Mouse (Mus musculus) embryonic facial prominence, embryonic 15.5 days (tissue): ENCODE data around the gene Tmem184b. TPM values are rescaled to one million over a fixed set of nuclear protein-coding genes. Genes with fewer than 3 reads are reported as not detected.

ENCODE experiments used
- ATAC-seq: fragments of 200-750 bp; cut with Nextera tagmentation; 2 replicates; pipeline ENCODE4 v1.8.0; 2017; ENCODE audit warnings: low read depth, moderate TSS enrichment; ENCODE audit not compliant: insufficient number of reproducible peaks, low FRiP score, low TSS enrichment
- H3K27ac ChIP-seq: fragments of 300-500 bp; sonication (generic); replicated peaks from 2 replicates; pipeline ENCODE4 v1.5.1; 2015; ENCODE audit warnings: mild to moderate bottlenecking, inconsistent platforms
- H3K27me3 ChIP-seq: fragments of 300-500 bp; sonication (generic); 2 replicates; pipeline ENCODE4 v1.6.1; 2015; ENCODE audit warnings: inconsistent platforms
- H3K36me3 ChIP-seq: fragments of 300-500 bp; sonication (generic); 2 replicates; pipeline ENCODE4 v1.6.1; 2015; ENCODE audit warnings: mild to moderate bottlenecking, inconsistent platforms
- H3K4me1 ChIP-seq: fragments of 300-500 bp; sonication (generic); 2 replicates; pipeline ENCODE4 v1.6.1; 2015; ENCODE audit warnings: inconsistent platforms
- H3K4me2 ChIP-seq: fragments of 300-500 bp; sonication (generic); replicated peaks from 2 replicates; pipeline ENCODE4 v1.6.1; 2015; ENCODE audit warnings: mild to moderate bottlenecking, inconsistent platforms
- H3K4me3 ChIP-seq: fragments of 300-500 bp; sonication (generic); replicated peaks from 2 replicates; pipeline ENCODE4 v1.5.1; 2015; ENCODE audit warnings: mild to moderate bottlenecking, inconsistent platforms
- H3K9ac ChIP-seq: fragments of 300-500 bp; sonication (generic); 2 replicates; pipeline ENCODE4 v1.6.1; 2015; ENCODE audit warnings: inconsistent platforms
- H3K9me3 ChIP-seq: fragments of 300-500 bp; sonication (generic); replicated peaks from 2 replicates; pipeline ENCODE4 v1.6.1; 2016; ENCODE audit warnings: inconsistent platforms
- WGBS: fragments of 180-500 bp; shearing (Covaris S2); methylation state at CpG from one replicate; pipeline ENCODE4 v1.1.7; 2015; 5-methylcytosine and 5-hydroxymethylcytosine counted together
- polyA plus RNA-seq: library from polyadenylated mRNA; unstranded; fragments of >200 nt; fragmentation: Nextera tagmentation; extraction: Ambion mirVana; gene quantifications from 2 replicates; pipeline ENCODE4 v1.2.1, GENCODE M21; 2015

The Tmem184b gene
- polyA plus RNA-seq, 1 experiment from 2014 or later: 92.8 TPM

- H3K27ac ChIP-seq: 0 out of 2 replicates have a peak overlapping the region, but pooled peaks have one; percentile 95
- 62% methylated on average over 4 of the region's 4 CpGs for WGBS
- peaks cover 42% of the 10 kb centered on the region for H3K36me3 ChIP-seq
- ATAC-seq: no peak
- peak overlapping the region; percentile 94 for H3K4me3 ChIP-seq
- H3K27me3 ChIP-seq: no peaks in the 10 kb centered on the region
- peak overlapping the region; percentile 68; the same call in 1 of the 2 replicates for H3K4me2 ChIP-seq
- H3K9me3 ChIP-seq: no peaks in the 10 kb centered on the region
- H3K9ac ChIP-seq: no peak overlapping the region; the same call in 1 of the 2 replicates
- peaks cover 82% of the 10 kb centered on the region for H3K4me1 ChIP-seq
These were observed 36.0 kb upstream of the Tmem184b start for GRCm38 (mm10) chr15:79439386-79439785.

GRCm38 (mm10) chr15:79438816-79439215 lies 35.4 kb upstream of the Tmem184b start:
- Histone ChIP-seq H3K4me1 (peaks cover 77% of the 10 kb centered on the region), H3K27me3 (no peaks in the 10 kb centered on the region), H3K9me3 (no peaks in the 10 kb centered on the region), H3K36me3 (peaks cover 48% of the 10 kb centered on the region), H3K4me2 (peak overlapping the region; percentile 33; the same call in 1 of the 2 replicates), H3K4me3 (peak overlapping the region; percentile 11; the same call in 1 of the 2 replicates), H3K27ac (peak overlapping the region; percentile 67; the same call in 1 of the 2 replicates), H3K9ac (no peak overlapping the region)
- no peak for ATAC-seq
- 65% methylated on average over 8 of the region's 8 CpGs for WGBS

- Histone ChIP-seq H3K4me3 (peak overlapping the region; percentile 11; the same call in 1 of the 2 replicates), H3K9me3 (no peaks in the 10 kb centered on the region), H3K27ac (peak overlapping the region; percentile 67; the same call in 1 of the 2 replicates), H3K4me1 (peaks cover 72% of the 10 kb centered on the region), H3K4me2 (peak overlapping the region; percentile 33; the same call in 1 of the 2 replicates), H3K9ac (no peak overlapping the region), H3K36me3 (peaks cover 53% of the 10 kb centered on the region), H3K27me3 (no peaks in the 10 kb centered on the region)
- WGBS: 70% methylated on average over 6 of the region's 6 CpGs
- no peak for ATAC-seq
These were observed 34.9 kb upstream of the Tmem184b start for GRCm38 (mm10) chr15:79438209-79438810.

- 84% methylated on average over 12 of the region's 12 CpGs for WGBS
- H3K4me1 ChIP-seq: peaks cover 68% of the 10 kb centered on the region
- H3K27ac ChIP-seq: no peak overlapping the region; the same call in 1 of the 2 replicates
These were observed 34.3 kb upstream of the Tmem184b start for GRCm38 (mm10) chr15:79437541-79438208.

GRCm38 (mm10) chr15:79436481-79436921 lies 33.1 kb upstream of the Tmem184b start:
- Histone ChIP-seq H3K27me3 (no peaks in the 10 kb centered on the region), H3K4me1 (peaks cover 67% of the 10 kb centered on the region), H3K36me3 (peaks cover 70% of the 10 kb centered on the region), H3K9me3 (no peaks in the 10 kb centered on the region), H3K4me2 (no peak overlapping the region), H3K9ac (no peak overlapping the region), H3K27ac (no peak overlapping the region), H3K4me3 (no peak overlapping the region)
- 72% methylated on average over 7 of the region's 7 CpGs for WGBS
- ATAC-seq: no peak

More at GRCm38 (mm10) chr15:79437541-79438208, 34.3 kb upstream of the Tmem184b start:
- H3K9me3 ChIP-seq: no peaks in the 10 kb centered on the region
- no peaks in the 10 kb centered on the region for H3K27me3 ChIP-seq
- peaks cover 58% of the 10 kb centered on the region for H3K36me3 ChIP-seq
- 0 out of 2 replicates have a peak overlapping the region, but pooled peaks have one; percentile 33 for H3K4me2 ChIP-seq
- no peak for ATAC-seq
- no peak overlapping the region for H3K4me3 ChIP-seq
- no peak overlapping the region for H3K9ac ChIP-seq

- Histone ChIP-seq H3K9ac (no peak overlapping the region), H3K4me3 (no peak overlapping the region), H3K36me3 (peaks cover 82% of the 10 kb centered on the region), H3K4me2 (no peak overlapping the region), H3K27me3 (no peaks in the 10 kb centered on the region), H3K27ac (0 out of 2 replicates have a peak overlapping the region, but pooled peaks have one; percentile 39), H3K4me1 (peaks cover 68% of the 10 kb centered on the region), H3K9me3 (no peaks in the 10 kb centered on the region)
- ATAC-seq: no peak
- WGBS: 67% methylated on average over 7 of the region's 7 CpGs
These were observed 31.9 kb upstream of the Tmem184b start for GRCm38 (mm10) chr15:79435191-79435671.

- H3K27me3 ChIP-seq: no peaks in the 10 kb centered on the region
- 0 out of 2 replicates have a peak, but pooled peaks have one; percentile 17 for ATAC-seq
- no peak overlapping the region for H3K4me2 ChIP-seq
- peaks cover 46% of the 10 kb centered on the region for H3K4me1 ChIP-seq
- no peaks in the 10 kb centered on the region for H3K9me3 ChIP-seq
- H3K36me3 ChIP-seq: peaks cover 92% of the 10 kb centered on the region
- no peak overlapping the region for H3K4me3 ChIP-seq
- H3K27ac ChIP-seq: peak overlapping the region; percentile 65
- no peak overlapping the region for H3K9ac ChIP-seq
- 44% methylated on average over 21 of the region's 21 CpGs for WGBS
These were observed 29.5 kb upstream of the Tmem184b start for GRCm38 (mm10) chr15:79432892-79433291.

GRCm38 (mm10) chr15:79432328-79432727 lies 29.0 kb upstream of the Tmem184b start:
- Histone ChIP-seq H3K4me3 (no peak overlapping the region), H3K27me3 (no peaks in the 10 kb centered on the region), H3K36me3 (peaks cover 92% of the 10 kb centered on the region), H3K27ac (peak overlapping the region; percentile 65), H3K4me2 (no peak overlapping the region), H3K4me1 (peaks cover 40% of the 10 kb centered on the region), H3K9me3 (no peaks in the 10 kb centered on the region), H3K9ac (no peak overlapping the region)
- 80% methylated on average over 11 of the region's 11 CpGs for WGBS
- no peak for ATAC-seq

GRCm38 (mm10) chr15:79431925-79432324 lies 28.6 kb upstream of the Tmem184b start:
- 71% methylated on average over 7 of the region's 7 CpGs for WGBS
- no peak overlapping the region for H3K4me3 ChIP-seq
- H3K36me3 ChIP-seq: peaks cover 92% of the 10 kb centered on the region
- no peaks in the 10 kb centered on the region for H3K9me3 ChIP-seq
- ATAC-seq: no peak
- H3K27ac ChIP-seq: peak overlapping the region; percentile 65; the same call in 1 of the 2 replicates
- H3K9ac ChIP-seq: no peak overlapping the region
- H3K4me2 ChIP-seq: no peak overlapping the region
- H3K27me3 ChIP-seq: no peaks in the 10 kb centered on the region
- peaks cover 37% of the 10 kb centered on the region for H3K4me1 ChIP-seq

- Histone ChIP-seq H3K27me3 (no peaks in the 10 kb centered on the region), H3K9me3 (no peaks in the 10 kb centered on the region), H3K4me2 (no peak overlapping the region), H3K36me3 (peaks cover 92% of the 10 kb centered on the region), H3K9ac (no peak overlapping the region), H3K4me1 (peaks cover 31% of the 10 kb centered on the region), H3K4me3 (no peak overlapping the region), H3K27ac (0 out of 2 replicates have a peak overlapping the region, but pooled peaks have one; percentile 24)
- no peak for ATAC-seq
- WGBS: 63% methylated on average over 10 of the region's 10 CpGs
These were observed 27.2 kb upstream of the Tmem184b start for GRCm38 (mm10) chr15:79430461-79431000.

GRCm38 (mm10) chr15:79429994-79430393 lies 26.6 kb upstream of the Tmem184b start:
- Histone ChIP-seq H3K36me3 (peaks cover 92% of the 10 kb centered on the region), H3K4me3 (no peak overlapping the region), H3K4me1 (peaks cover 29% of the 10 kb centered on the region), H3K4me2 (no peak overlapping the region), H3K27me3 (no peaks in the 10 kb centered on the region), H3K9ac (no peak overlapping the region), H3K9me3 (no peaks in the 10 kb centered on the region), H3K27ac (no peak overlapping the region)
- no peak for ATAC-seq
- WGBS: 70% methylated on average over 8 of the region's 9 CpGs
